Mouse (Mus musculus) lung, postnatal 0 days (tissue): ENCODE measurements around the gene Pate2.

Source experiments
- CTCF ChIP-seq: IDR thresholded peaks from 2 replicates; pipeline ENCODE4 v1.5.1; 2016; ENCODE audit warnings: antibody characterized with exemption, mild to moderate bottlenecking
- EP300 ChIP-seq: IDR thresholded peaks from 2 replicates; pipeline ENCODE4 v1.6.1; 2016; ENCODE audit warnings: antibody characterized with exemption, mild to moderate bottlenecking, control low read depth

- TF ChIP-seq CTCF (no peak), EP300 (no peak)
Observed at GRCm38 (mm10) chr9:35548455-35548854, 21.6 kb upstream of the Pate2 start.
